Mouse (Mus musculus) cerebellum, adult 2 months (tissue): Measurements from ENCODE around the gene Lpxn. TPM values are rescaled to one million over a fixed set of nuclear protein-coding genes. Genes with fewer than 3 reads are reported as not detected.
A peak's percentile ranks its signal among the peaks of the same experiment; 100 is the strongest.

Source experiments
- DNase-seq, 2 experiments: peaks; one replicate each; pipeline ENCODE4 v3.0.0; 2021
- H3K27ac ChIP-seq: fragments of 200-500 bp; 2 replicates; pipeline ENCODE4 v1.5.1; 2012; ENCODE audit warnings: low read length, control low read depth, inconsistent platforms; ENCODE audit not compliant: insufficient read depth
- H3K27me3 ChIP-seq: fragments of 200-500 bp; 2 replicates; pipeline ENCODE4 v1.6.1; 2012; ENCODE audit warnings: inconsistent platforms, mild to moderate bottlenecking, low read length, moderate library complexity; ENCODE audit not compliant: control insufficient read depth, insufficient read depth
- H3K4me1 ChIP-seq: fragments of 200-500 bp; 2 replicates; pipeline ENCODE4 v1.6.1; 2011; ENCODE audit warnings: low read length; ENCODE audit not compliant: control insufficient read depth, insufficient read depth
- H3K4me3 ChIP-seq: fragments of 200-500 bp; replicated peaks from 2 replicates; pipeline ENCODE3; 2011; ENCODE audit warnings: mild to moderate bottlenecking, low read depth, low read length, control low read depth; ENCODE audit not compliant: insufficient read depth
- CTCF ChIP-seq: fragments of 200-500 bp; IDR thresholded peaks from 2 replicates; pipeline ENCODE4 v1.5.1; 2011; ENCODE audit warnings: low read depth, mild to moderate bottlenecking, control low read depth, low read length, moderate library complexity, borderline replicate concordance; ENCODE audit not compliant: insufficient read depth
- POLR2A ChIP-seq: fragments of 200-500 bp; IDR thresholded peaks from 2 replicates; pipeline ENCODE4 v1.6.1; 2011; ENCODE audit warnings: low read length, control low read depth, borderline replicate concordance; ENCODE audit not compliant: insufficient read depth
- WGBS: fragments of 180-500 bp; shearing (Covaris S2); methylation state at CpG from one replicate; pipeline ENCODE4 v1.1.7; 2018; 5-methylcytosine and 5-hydroxymethylcytosine counted together
- polyA plus RNA-seq: library from polyadenylated mRNA; depleted of rRNA; stranded (reverse); fragments of >200 nt; gene quantifications from 2 replicates; pipeline ENCODE4 v1.2.3, GENCODE M21; 2012

Lpxn gene
- polyA plus RNA-seq, 1 experiment: 0.95 TPM

DNA sequence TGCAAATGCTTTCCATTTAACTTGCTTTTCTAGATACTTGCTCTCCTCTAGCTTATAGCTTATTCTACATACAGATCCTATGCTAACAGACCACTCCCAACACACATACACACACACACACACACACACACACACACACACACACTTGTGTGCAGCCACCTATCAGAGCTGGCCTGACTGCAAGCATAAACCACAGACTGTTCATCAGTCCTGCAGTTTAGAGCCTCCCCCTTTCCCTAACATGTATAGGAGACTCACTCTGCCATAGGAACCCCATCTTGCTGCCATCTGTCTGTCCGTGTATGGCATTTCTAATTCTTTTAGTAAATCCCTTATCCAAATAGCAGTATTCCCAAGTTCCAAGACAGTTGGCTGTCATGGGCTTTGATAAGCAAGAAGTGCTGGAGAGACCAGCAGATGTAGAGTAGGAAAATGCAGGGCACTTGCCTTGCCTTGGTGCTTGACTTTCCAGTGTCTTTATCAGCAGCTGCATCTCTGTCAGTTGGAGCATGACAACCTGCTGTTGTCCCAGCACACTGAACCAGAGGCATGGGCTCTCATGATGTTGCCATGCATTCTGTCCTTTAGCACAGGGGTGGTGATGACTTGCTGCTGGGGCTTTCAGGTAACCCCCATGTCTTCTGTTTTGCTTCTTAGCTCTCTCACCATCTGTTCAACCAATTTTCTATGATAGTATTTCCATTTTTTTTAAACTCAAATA, 16.8 kb downstream of the Lpxn start:
- Histone ChIP-seq H3K27me3 (no peaks in the 10 kb centered on the region), H3K4me1 (no peaks in the 10 kb centered on the region), H3K27ac (no peak overlapping the region), H3K4me3 (no peak overlapping the region)
- TF ChIP-seq POLR2A: no peak
- TF ChIP-seq CTCF: no peak
- WGBS: 43% methylated on average over 1 of the region's 1 CpGs
- DNase-seq: no peak

DNA sequence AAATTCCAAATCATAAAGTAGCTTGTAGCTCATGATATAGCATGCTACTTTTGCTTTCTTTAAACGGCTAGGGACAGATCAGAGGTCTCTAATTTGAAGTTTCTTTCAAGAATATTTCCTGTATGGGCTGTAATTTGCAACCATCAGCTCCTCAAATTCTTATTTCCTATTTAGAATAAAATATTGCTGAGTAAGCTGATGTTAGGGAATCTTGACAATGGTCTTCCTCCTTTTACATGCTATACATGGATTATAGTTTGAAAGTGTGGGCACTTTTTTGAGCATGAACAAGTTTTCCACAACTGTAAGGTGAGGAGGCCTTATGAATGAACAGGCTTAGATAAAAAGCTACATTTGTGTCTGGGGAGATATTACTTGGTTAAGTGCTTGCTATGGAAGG, 17.9 kb downstream of the Lpxn start:
- Histone ChIP-seq H3K4me1 (no peaks in the 10 kb centered on the region), H3K27ac (no peak overlapping the region), H3K4me3 (no peak overlapping the region), H3K27me3 (no peaks in the 10 kb centered on the region)
- TF ChIP-seq POLR2A (no peak), CTCF (no peak)
- 72% methylated on average over 1 of the region's 1 CpGs for WGBS
- DNase-seq: no peak

DNA sequence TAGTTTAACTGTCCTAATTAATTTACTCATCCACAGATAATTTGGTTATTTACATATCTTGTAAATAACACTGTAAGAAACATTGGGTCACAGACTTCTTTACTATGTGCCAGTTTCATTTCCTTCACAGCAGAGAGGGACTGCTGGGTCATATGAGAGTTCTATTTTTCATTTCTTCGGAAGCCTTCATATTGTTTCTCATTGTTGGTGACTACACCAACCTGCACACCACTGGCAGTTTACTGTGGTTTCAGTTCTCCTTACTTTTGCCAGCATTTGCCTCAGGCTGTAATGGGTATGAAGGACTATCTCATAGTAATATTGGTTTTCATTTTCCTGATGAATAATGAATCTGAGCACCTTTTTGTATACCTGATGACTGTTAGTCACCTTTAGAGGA, 22.5 kb downstream of the Lpxn start:
- WGBS: 79% methylated on average over 1 of the region's 1 CpGs
- Histone ChIP-seq H3K4me1 (no peaks in the 10 kb centered on the region), H3K27me3 (no peaks in the 10 kb centered on the region), H3K27ac (no peak overlapping the region), H3K4me3 (no peak overlapping the region)
- no peak for DNase-seq
- TF ChIP-seq CTCF (no peak), POLR2A (no peak)

DNA sequence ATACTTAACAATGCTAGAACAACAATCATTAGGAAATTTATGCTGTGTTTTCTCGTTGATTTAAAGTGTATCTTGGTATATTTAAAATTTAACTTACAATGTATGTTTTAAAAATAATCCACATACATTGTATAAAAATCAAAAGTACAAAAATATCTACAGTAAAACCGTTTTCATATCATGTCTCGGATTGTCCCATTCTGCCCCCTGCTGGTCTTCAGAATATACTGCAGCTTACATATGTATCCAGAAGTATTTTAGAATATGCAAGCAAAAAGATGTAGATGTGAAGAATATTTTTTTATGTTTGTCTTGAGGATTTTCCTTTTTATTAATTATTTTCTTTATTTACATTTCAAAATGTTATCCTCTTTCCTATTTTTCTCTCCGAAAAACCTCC, 24.4 kb downstream of the Lpxn start:
- 31% methylated on average over 4 of the region's 4 CpGs for WGBS
- TF ChIP-seq CTCF (0 out of 2 replicates have a peak, but pooled peaks have one; percentile 19), POLR2A (no peak)
- DNase-seq: peak in 1 of 2 experiments; percentile 25

DNA sequence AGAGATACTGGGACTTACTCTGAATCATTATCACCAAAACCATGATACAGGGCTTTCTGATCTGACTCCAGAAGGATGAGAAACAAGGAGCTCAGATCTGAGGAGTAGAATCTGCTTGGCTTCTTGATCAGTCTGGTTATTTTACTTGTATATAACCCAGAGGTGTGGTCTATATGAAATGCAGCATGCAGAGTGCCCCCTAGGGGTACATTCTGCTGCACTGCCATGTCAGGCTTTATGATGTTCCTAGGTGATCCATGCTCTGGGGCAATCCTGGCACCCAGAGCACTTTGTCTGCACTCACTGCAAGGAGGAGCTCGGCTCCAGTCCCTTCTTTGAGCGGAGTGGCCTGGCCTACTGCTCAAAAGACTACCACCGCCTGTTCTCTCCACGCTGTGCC, 28.6 kb downstream of the Lpxn start:
- no peak for TF ChIP-seq CTCF
- no peak for TF ChIP-seq POLR2A
- H3K27me3 ChIP-seq: no peaks in the 10 kb centered on the region
- H3K4me3 ChIP-seq: no peak overlapping the region
- no peaks in the 10 kb centered on the region for H3K4me1 ChIP-seq
- no peak for DNase-seq
- H3K27ac ChIP-seq: no peak overlapping the region
- WGBS: 71% methylated on average over 4 of the region's 4 CpGs

More for the DNA sequence above, 24.4 kb downstream of the Lpxn start:
- H3K27ac ChIP-seq: no peak overlapping the region
- H3K27me3 ChIP-seq: no peaks in the 10 kb centered on the region
- no peaks in the 10 kb centered on the region for H3K4me1 ChIP-seq
- H3K4me3 ChIP-seq: no peak overlapping the region

DNA sequence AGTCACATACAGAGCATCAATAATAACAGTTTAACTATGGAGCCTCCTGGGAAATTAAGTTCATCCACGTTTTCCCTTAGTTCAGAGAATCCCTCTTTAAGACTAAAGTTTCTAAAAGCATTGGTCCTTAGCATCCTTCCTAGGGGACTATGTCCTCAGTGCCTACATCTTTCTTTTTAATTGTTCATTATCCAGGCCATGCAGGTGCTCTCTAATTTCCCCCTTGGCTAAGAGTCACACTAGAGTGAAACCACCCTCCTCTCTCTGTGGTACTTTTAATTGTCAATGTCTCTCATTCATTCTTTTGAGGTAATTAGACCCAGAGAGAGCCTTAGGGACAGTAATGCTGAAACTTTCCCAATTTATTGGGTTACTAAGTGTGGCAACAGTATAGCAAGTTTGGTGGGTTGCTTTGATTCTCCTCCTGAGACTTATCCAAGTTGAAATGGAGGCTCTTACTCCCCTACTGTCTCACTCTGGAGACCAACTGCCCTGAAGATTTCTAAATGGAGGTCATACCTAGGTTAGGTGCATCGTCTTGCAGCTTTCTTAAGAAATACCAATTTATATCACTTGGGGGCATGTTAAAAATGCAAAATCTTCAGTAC, 34.9 kb downstream of the Lpxn start:
- DNase-seq: no peak
- Histone ChIP-seq H3K4me1 (no peaks in the 10 kb centered on the region), H3K4me3 (no peak overlapping the region), H3K27ac (no peak overlapping the region), H3K27me3 (no peaks in the 10 kb centered on the region)
- WGBS: 64% methylated on average over 2 of the region's 2 CpGs
- no peak for TF ChIP-seq POLR2A
- TF ChIP-seq CTCF: no peak

DNA sequence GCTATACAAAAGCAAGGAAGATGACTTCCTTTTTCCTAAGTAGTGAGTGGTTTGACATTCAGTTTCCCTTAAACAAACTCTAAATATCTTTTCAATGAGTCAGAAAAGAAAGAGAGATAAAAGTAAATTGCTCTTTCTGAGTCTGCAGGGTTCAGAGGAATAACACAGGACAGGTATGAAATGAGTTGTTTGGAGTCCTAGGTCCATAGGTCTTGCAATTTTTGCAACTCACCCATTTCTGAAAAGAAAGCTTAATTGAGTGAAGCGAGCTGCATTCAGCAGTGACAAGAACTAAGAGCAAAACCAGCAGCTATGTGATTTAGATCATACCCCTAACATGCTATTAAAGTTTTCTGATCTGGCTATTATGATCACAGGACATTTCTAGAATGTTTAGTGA, 35.6 kb downstream of the Lpxn start:
- H3K4me3 ChIP-seq: no peak overlapping the region
- no peak for DNase-seq
- H3K27ac ChIP-seq: no peak overlapping the region
- no peaks in the 10 kb centered on the region for H3K27me3 ChIP-seq
- no peak for TF ChIP-seq POLR2A
- no peak for TF ChIP-seq CTCF
- no peaks in the 10 kb centered on the region for H3K4me1 ChIP-seq
- 59% methylated on average over 1 of the region's 1 CpGs for WGBS

DNA sequence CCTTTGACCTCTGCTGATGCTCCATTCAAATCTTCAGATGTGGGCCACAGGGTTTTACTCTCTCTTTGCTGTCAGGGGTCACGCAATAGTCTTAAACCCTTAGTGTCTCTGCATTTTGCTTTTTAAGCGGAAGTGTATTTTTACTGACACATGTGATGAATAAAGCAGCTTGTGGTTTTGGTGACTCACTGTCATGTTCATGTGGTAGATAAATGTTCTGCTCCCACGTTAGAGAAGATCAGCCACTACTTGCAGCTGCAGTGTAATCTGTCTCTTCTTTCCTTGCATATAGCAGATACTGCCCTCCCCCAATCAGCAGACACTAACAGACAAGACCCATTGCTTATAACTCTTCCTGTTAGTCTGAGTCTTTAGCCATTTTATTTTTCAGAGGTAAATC, 37.6 kb downstream of the Lpxn start:
- WGBS: 89% methylated on average over 3 of the region's 3 CpGs
- no peak overlapping the region for H3K27ac ChIP-seq

More for the DNA sequence above, 37.6 kb downstream of the Lpxn start:
- Histone ChIP-seq H3K4me1 (no peaks in the 10 kb centered on the region), H3K27me3 (no peaks in the 10 kb centered on the region), H3K4me3 (no peak overlapping the region)
- DNase-seq: no peak
- TF ChIP-seq POLR2A: no peak
- no peak for TF ChIP-seq CTCF
